Mouse (Mus musculus): Measurements from ENCODE around the gene Krtap28-13. TPM values are rescaled to one million over a fixed set of nuclear protein-coding genes. Genes with fewer than 3 reads are reported as not detected.
A peak's percentile ranks its signal among the peaks of the same experiment; 100 is the strongest.

The Krtap28-13 gene
- polyA plus RNA-seq, 1 experiment from 2014 or later: not detected

DNA sequence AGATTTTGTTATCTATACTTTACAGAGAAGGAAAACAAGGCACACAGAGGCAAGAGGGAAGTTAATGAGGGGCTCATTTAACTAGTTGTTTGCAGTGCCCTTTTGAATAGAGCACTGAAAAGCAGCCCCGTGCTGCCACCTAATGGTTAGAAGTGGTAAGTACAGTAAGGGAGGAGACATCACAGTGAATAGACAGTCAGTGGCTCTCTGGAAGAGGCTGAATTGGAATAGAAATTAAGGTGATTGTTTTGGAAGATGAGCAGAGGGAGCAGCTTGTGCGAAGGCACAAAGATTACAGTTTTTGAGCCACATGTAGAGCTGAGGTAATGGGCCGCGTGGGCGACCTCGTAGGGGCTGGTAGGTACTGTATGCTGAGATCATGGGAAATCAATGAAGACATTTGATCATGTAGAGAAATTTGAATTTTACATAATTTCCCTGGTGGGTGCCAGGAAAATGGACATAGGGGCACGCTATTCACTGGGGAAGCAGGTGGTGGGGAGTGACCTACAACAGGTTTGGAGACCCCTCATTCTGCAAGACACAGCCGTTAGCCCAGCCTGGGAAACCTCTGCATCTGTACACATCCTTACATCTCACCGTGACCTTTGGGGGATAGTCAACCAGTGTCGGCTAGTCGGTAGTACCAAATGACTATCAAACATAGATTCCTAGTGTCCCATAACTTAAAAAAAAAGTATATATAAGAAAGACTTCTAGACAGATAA is 15.6 kb downstream of the Krtap28-13 start:
- Histone ChIP-seq H3K36me3 (ENCODE audit: control insufficient read depth, insufficient read depth, low read length) (no peaks in the 10 kb centered on the region), H3K4me1 (ENCODE audit: control insufficient read depth, insufficient read depth, low read length) (no peaks in the 10 kb centered on the region), H3K27ac (ENCODE audit: low read length) (no peak overlapping the region), H3K9ac (ENCODE audit: low read depth, low read length) (peak overlapping the region; percentile 18; the same call in 1 of the 2 replicates), H3K4me3 (ENCODE audit: low read depth, low read length) (peak overlapping the region; percentile 24), H3K27me3 (ENCODE audit: control insufficient read depth, insufficient read depth, low read depth, low read length) (no peaks in the 10 kb centered on the region), H3K9me3 (replicated peaks; ENCODE audit: control insufficient read depth, low read length, poor library complexity, severe bottlenecking) (no peaks in the 10 kb centered on the region), H3K4me2 (ENCODE audit: low read length) (peak overlapping the region; percentile 43)
- ATAC-seq: peak; percentile 95
- WGBS: 46% methylated on average over 11 of the region's 11 CpGs

DNA sequence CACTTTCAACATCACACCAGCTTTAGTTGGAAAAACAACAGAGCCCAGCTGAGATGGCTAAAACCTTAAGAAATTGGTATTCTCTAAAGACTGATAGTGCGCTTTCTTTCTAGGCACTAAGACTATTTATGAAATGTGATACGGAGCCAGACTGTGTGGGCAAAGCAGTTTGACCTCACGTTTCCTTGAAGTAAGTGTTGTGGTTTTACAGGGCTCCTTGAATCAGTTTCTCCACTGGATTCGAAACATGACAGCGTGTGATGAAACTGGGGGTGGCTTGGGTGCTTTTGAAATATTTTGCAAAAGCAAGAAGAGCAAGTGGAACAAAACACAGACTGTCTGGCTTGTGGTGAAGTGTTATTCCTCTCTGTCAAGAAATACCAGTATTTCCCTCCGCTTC is 16.3 kb downstream of the Krtap28-13 start:
- Histone ChIP-seq H3K9me3 (replicated peaks; ENCODE audit: control insufficient read depth, low read length, poor library complexity, severe bottlenecking) (no peaks in the 10 kb centered on the region), H3K4me3 (ENCODE audit: low read depth, low read length) (no peak overlapping the region), H3K4me1 (ENCODE audit: control insufficient read depth, insufficient read depth, low read length) (no peaks in the 10 kb centered on the region), H3K9ac (ENCODE audit: low read depth, low read length) (no peak overlapping the region), H3K27ac (ENCODE audit: low read length) (no peak overlapping the region), H3K36me3 (ENCODE audit: control insufficient read depth, insufficient read depth, low read length) (no peaks in the 10 kb centered on the region), H3K27me3 (ENCODE audit: control insufficient read depth, insufficient read depth, low read depth, low read length) (no peaks in the 10 kb centered on the region), H3K4me2 (ENCODE audit: low read length) (no peak overlapping the region)
- WGBS: 86% methylated on average over 6 of the region's 6 CpGs
- no peak for ATAC-seq

DNA sequence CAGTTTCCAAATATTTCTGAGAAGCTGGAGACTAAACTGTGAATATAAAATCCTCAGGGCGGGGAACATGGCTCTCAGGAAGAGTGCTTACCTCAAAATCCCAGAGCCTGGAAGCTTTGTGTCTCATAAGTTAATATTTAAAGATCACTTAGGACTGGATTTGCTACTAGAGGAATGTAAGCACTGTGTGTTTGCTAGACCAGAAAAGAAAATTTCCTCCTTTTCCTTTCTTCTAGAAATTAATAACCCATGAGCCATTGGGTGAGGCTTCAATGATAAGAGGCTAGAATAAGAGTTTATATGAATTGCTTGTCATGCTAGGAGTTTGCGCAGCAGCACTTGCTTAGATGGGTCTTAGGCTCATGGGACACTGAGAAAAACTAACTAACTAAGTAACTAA is 24.1 kb downstream of the Krtap28-13 start:
- Histone ChIP-seq H3K4me3 (ENCODE audit: low read depth, low read length) (no peak overlapping the region), H3K36me3 (ENCODE audit: control insufficient read depth, insufficient read depth, low read length) (no peaks in the 10 kb centered on the region), H3K9me3 (replicated peaks; ENCODE audit: control insufficient read depth, low read length, poor library complexity, severe bottlenecking) (no peaks in the 10 kb centered on the region), H3K27me3 (ENCODE audit: control insufficient read depth, insufficient read depth, low read depth, low read length) (no peaks in the 10 kb centered on the region), H3K4me2 (ENCODE audit: low read length) (no peak overlapping the region), H3K27ac (ENCODE audit: low read length) (no peak overlapping the region), H3K4me1 (ENCODE audit: control insufficient read depth, insufficient read depth, low read length) (no peaks in the 10 kb centered on the region), H3K9ac (ENCODE audit: low read depth, low read length) (no peak overlapping the region)
- ATAC-seq: no peak
- 88% methylated on average over 2 of the region's 2 CpGs for WGBS

DNA sequence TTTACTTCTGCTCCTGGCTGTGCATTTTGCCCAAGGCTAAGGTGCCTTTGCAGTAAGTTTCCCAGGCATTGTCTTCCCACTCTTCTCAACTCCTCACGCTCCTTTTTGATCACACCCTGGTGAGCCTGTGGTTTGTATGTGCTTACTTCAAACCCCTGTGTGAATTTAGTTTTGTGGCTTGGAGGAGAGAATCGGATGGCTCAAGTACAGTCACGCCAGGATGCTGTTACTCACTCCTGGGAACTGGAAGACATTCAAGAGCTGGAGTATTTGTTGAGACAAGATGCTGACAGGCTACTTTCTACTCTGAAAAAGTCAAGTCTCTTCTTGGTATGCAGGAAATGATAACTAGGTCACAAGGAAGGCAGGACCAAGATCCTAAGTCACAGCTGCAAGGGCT is 30.5 kb downstream of the Krtap28-13 start:
- ATAC-seq: no peak
- 82% methylated on average over 3 of the region's 3 CpGs for WGBS
- Histone ChIP-seq H3K4me1 (ENCODE audit: control insufficient read depth, insufficient read depth, low read length) (no peaks in the 10 kb centered on the region), H3K36me3 (ENCODE audit: control insufficient read depth, insufficient read depth, low read length) (no peaks in the 10 kb centered on the region), H3K27ac (ENCODE audit: low read length) (no peak overlapping the region), H3K9me3 (replicated peaks; ENCODE audit: control insufficient read depth, low read length, poor library complexity, severe bottlenecking) (no peaks in the 10 kb centered on the region), H3K27me3 (ENCODE audit: control insufficient read depth, insufficient read depth, low read depth, low read length) (no peaks in the 10 kb centered on the region), H3K4me3 (ENCODE audit: low read depth, low read length) (no peak overlapping the region), H3K4me2 (ENCODE audit: low read length) (no peak overlapping the region), H3K9ac (ENCODE audit: low read depth, low read length) (no peak overlapping the region)

DNA sequence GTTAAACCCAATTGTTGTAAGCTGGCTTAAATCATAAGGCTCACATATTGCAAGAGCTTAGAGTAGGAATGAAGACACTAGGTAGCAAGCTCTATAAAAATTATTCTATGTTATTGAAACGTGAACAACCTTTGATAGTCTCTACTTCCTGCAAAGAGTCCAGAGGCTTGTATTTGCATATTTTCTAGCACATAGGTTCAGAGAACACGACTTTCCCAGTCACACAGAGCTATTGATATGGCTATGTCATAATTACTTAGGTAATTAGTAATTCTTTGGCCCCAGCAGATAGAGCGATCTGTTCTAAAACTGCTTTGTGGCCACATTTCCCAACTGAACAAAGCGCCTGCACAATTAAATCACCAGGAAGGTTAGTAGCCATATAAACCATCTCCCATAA is 36.2 kb downstream of the Krtap28-13 start:
- H3K36me3 ChIP-seq (ENCODE audit: control insufficient read depth, insufficient read depth, low read length): no peaks in the 10 kb centered on the region
- 0 out of 2 replicates have a peak, but pooled peaks cover 2% of the 10 kb centered on the region for H3K4me1 ChIP-seq (ENCODE audit: control insufficient read depth, insufficient read depth, low read length)
- no peak overlapping the region for H3K9ac ChIP-seq (ENCODE audit: low read depth, low read length)
- 80% methylated on average over 4 of the region's 4 CpGs for WGBS
- no peak overlapping the region for H3K27ac ChIP-seq (ENCODE audit: low read length)
- ATAC-seq: no peak
- H3K9me3 ChIP-seq (replicated peaks; ENCODE audit: control insufficient read depth, low read length, poor library complexity, severe bottlenecking): no peaks in the 10 kb centered on the region
- no peak overlapping the region for H3K4me3 ChIP-seq (ENCODE audit: low read depth, low read length)
- H3K4me2 ChIP-seq (ENCODE audit: low read length): no peak overlapping the region
- H3K27me3 ChIP-seq (ENCODE audit: control insufficient read depth, insufficient read depth, low read depth, low read length): no peaks in the 10 kb centered on the region

DNA sequence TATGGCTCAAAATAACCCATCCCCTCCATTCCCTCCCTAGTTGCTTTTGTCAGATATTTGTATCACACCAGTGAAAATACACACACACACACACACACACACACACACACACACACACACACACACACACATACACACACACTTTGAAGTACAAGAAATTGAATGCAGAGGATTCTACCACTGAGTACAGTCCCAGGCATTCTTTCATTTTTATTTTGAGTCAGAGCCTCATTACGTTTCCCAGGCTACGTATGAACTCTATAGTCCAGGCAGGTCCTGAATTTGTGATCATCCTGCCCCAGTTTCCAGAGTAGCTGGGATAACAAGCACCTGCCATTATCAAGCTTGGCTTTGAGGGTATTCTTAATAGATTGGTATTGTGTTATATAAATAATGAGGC is 38.4 kb downstream of the Krtap28-13 start:
- Histone ChIP-seq H3K9me3 (replicated peaks; ENCODE audit: control insufficient read depth, low read length, poor library complexity, severe bottlenecking) (no peaks in the 10 kb centered on the region), H3K27me3 (ENCODE audit: control insufficient read depth, insufficient read depth, low read depth, low read length) (no peaks in the 10 kb centered on the region), H3K4me2 (ENCODE audit: low read length) (no peak overlapping the region), H3K27ac (ENCODE audit: low read length) (no peak overlapping the region), H3K9ac (ENCODE audit: low read depth, low read length) (no peak overlapping the region), H3K4me1 (ENCODE audit: control insufficient read depth, insufficient read depth, low read length) (0 out of 2 replicates have a peak, but pooled peaks cover 2% of the 10 kb centered on the region), H3K36me3 (ENCODE audit: control insufficient read depth, insufficient read depth, low read length) (no peaks in the 10 kb centered on the region), H3K4me3 (ENCODE audit: low read depth, low read length) (no peak overlapping the region)
- ATAC-seq: 0 out of 2 replicates have a peak, but pooled peaks have one; percentile 64
- 59% methylated on average over 2 of the region's 2 CpGs for WGBS

DNA sequence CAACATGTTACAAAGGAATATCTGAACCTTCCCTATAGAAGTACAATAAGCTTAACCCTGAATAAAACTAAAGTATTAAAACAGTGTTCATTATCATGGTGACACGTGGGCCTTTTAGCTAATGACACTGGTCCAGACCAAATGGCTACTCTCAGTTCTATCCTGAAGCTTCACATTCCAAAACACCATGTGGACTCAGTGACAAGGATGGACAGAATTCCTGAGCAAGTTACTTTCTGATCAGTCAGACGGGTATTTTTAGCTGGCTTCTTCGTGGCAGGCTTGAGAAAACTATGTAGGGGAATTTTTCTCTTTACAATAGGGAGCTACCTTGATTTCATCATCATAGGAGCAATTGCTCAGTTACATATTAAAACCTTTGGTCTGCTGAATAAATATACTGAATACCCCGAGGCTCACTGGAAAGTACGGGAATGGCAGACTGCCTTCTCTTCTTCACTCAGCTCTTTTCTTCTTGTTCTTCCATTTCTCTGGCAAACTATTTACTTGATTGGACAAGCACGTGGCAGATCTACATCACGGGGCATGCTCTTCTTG is 38.9 kb downstream of the Krtap28-13 start:
- H3K4me1 ChIP-seq (ENCODE audit: control insufficient read depth, insufficient read depth, low read length): 0 out of 2 replicates have a peak, but pooled peaks cover 2% of the 10 kb centered on the region
- no peak overlapping the region for H3K9ac ChIP-seq (ENCODE audit: low read depth, low read length)
- H3K4me3 ChIP-seq (ENCODE audit: low read depth, low read length): no peak overlapping the region
- no peaks in the 10 kb centered on the region for H3K27me3 ChIP-seq (ENCODE audit: control insufficient read depth, insufficient read depth, low read depth, low read length)
- no peak overlapping the region for H3K4me2 ChIP-seq (ENCODE audit: low read length)
- WGBS: 81% methylated on average over 7 of the region's 7 CpGs
- no peaks in the 10 kb centered on the region for H3K9me3 ChIP-seq (replicated peaks; ENCODE audit: control insufficient read depth, low read length, poor library complexity, severe bottlenecking)
- H3K27ac ChIP-seq (ENCODE audit: low read length): no peak overlapping the region
- H3K36me3 ChIP-seq (ENCODE audit: control insufficient read depth, insufficient read depth, low read length): no peaks in the 10 kb centered on the region
- 0 out of 2 replicates have a peak, but pooled peaks have one; percentile 11 for ATAC-seq

DNA sequence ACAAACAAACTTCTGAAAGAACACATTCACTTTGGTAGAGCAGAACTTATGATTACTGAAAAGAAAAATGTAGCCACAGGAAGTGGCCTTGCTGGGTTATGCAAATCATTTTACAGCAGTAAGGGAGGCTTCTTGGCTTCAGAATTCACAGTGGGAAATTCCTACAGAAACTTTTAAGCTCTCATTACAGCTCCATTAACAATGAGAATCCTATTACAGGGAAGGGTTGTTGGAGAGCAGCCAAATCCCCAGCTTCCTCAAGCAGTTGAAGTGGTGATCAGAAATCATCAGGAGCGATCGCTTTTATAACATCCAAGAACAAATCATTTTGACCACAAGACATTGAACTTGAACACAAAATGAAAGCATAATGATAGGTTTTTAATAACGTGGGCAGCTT is 41.2 kb downstream of the Krtap28-13 start:
- no peak for ATAC-seq

DNA sequence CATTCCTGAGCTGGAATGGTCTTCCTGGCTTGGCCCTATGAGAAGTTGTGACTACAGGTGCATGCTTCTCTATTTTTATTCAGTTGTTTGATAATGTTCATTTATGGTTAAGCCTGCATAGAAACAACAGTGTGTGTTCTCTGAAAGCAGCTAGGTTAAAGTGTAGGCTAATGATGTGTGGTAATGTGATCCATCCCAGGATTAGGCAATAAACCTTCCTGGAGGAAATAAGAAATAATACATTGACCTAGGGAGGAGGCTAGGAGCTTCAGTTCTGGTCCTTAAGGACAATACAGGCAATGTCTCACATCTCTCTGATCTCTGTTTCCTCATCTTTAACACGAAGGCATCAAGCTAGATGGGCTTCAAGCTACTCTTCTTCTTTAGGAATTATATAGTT is 44.7 kb downstream of the Krtap28-13 start:
- no peak overlapping the region for H3K4me2 ChIP-seq (ENCODE audit: low read length)
- no peak overlapping the region for H3K9ac ChIP-seq (ENCODE audit: low read depth, low read length)
- no peak overlapping the region for H3K27ac ChIP-seq (ENCODE audit: low read length)
- H3K27me3 ChIP-seq (ENCODE audit: control insufficient read depth, insufficient read depth, low read depth, low read length): no peaks in the 10 kb centered on the region
- H3K36me3 ChIP-seq (ENCODE audit: control insufficient read depth, insufficient read depth, low read length): no peaks in the 10 kb centered on the region
- ATAC-seq: no peak
- H3K4me3 ChIP-seq (ENCODE audit: low read depth, low read length): no peak overlapping the region
- H3K4me1 ChIP-seq (ENCODE audit: control insufficient read depth, insufficient read depth, low read length): 0 out of 2 replicates have a peak, but pooled peaks cover 2% of the 10 kb centered on the region
- no peaks in the 10 kb centered on the region for H3K9me3 ChIP-seq (replicated peaks; ENCODE audit: control insufficient read depth, low read length, poor library complexity, severe bottlenecking)
- WGBS: 72% methylated on average over 1 of the region's 1 CpGs

More for the DNA sequence above, 41.2 kb downstream of the Krtap28-13 start:
- WGBS: 37% methylated on average over 3 of the region's 3 CpGs
- H3K27ac ChIP-seq (ENCODE audit: low read length): no peak overlapping the region
- H3K27me3 ChIP-seq (ENCODE audit: control insufficient read depth, insufficient read depth, low read depth, low read length): no peaks in the 10 kb centered on the region
- 0 out of 2 replicates have a peak, but pooled peaks cover 2% of the 10 kb centered on the region for H3K4me1 ChIP-seq (ENCODE audit: control insufficient read depth, insufficient read depth, low read length)
- no peak overlapping the region for H3K4me2 ChIP-seq (ENCODE audit: low read length)
- no peaks in the 10 kb centered on the region for H3K9me3 ChIP-seq (replicated peaks; ENCODE audit: control insufficient read depth, low read length, poor library complexity, severe bottlenecking)
- no peaks in the 10 kb centered on the region for H3K36me3 ChIP-seq (ENCODE audit: control insufficient read depth, insufficient read depth, low read length)
- H3K9ac ChIP-seq (ENCODE audit: low read depth, low read length): no peak overlapping the region
- no peak overlapping the region for H3K4me3 ChIP-seq (ENCODE audit: low read depth, low read length)

Data from midbrain, embryonic 16.5 days (tissue).